Mouse (Mus musculus): ENCODE results near the gene Fcgr2b.
"Not testable (repeated sequence)": the region's sequence is repeated elsewhere in the genome, so short reads cannot be mapped to it uniquely, and the experiment has no call there.

Fcgr2b gene

DNA sequence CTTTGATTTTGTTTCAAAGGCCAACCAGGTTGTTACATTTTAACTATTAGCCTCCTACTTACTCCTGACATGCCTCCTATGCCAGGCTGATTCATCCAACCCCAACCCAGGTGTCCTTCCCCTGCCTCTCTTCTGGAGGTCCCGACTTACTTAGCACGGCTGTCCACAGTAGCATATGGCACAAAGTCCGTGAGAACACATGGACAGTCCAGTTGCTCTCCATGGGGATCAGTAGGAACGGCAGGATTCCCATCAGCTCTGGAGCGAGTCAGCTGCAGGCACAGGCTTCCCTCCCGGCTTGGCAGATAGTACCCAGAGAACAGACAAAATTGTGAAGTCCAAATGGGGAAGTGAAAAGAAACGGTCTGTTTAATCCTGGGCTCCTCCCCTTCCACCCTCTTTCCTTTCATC is 591 bp downstream of the Fcgr2b start:
- DNase-seq (ENCODE audit: low spot score in 2 of 2), result no peak

DNA sequence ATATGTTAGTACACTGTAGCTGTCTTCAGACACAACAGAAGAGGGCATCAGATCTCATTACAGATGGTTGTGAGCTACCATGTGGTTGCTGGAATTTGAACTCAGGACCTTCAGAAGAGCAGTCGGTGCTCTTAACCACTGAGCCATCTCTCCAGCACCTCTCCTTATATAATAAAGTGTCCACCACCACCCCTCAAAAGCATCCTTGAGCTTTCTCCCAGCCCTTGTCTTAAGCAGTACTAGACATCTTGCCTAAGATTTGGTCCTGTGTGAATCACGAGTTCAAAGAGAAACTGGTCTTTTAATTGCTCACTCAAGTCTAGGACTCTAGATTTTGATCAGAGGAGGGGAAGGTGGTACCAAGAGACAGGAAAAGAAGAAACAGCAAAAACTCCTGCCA is 997 bp downstream of the Fcgr2b start:
- DNase-seq (ENCODE audit: low spot score in 2 of 2), result not testable (repeated sequence)

DNA sequence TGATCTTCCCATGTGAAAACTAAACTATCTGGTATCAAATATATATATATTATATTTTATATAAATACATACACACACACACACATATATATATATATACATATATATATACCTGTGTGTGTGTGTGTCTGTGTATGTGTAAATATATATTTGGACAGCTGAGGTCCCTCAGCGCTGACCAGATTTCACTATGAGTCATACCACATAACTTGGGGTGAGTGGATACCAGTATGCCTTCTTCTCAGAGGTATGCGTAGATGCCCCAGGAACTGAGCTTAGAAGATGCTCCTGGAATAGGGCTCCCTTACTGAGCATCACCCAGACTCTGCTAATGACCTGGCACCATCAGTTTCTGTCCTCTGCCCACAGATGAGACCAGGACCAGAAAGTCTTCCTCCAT is 1.6 kb downstream of the Fcgr2b start:
- DNase-seq (ENCODE audit: low spot score in 2 of 2), result no peak

DNA sequence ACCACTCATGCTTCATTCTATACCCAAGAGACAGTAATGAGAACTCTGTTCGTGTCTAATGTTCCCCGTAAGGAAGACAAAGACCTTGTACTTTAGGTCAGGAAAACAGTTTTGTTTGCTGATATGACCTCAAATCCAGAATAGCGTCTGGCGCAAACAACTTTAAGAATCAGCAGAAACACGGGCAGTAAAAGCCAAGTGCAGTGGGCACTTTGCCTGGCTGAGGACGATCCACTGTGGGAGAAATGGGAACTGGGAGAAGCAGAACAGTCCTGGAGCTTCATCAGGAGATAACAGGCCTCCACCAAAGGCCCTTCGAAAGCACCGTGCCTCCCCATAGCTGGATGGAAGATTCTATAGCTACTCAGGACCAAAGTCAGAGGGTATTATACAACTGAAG is 2.2 kb downstream of the Fcgr2b start:
- no peak for DNase-seq (ENCODE audit: low spot score in 2 of 2)

DNA sequence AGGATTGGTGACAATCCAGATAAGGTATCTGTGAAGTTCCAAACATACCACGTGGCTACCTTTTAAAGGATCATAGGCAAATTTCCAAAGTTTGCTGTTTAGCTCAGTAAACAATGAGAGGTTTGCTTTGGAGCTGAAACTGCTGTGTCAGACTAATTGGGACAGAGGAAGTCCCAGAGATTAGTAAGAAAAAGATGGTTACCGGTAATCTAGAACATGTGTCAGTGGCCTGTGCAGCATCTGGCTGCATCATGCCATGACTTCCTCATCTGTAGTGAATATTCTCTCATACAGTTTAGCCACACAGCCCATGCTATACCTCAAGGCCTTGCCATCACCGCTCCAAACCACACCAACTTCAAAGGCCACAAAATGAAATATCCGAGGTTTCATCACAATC is 3.4 kb downstream of the Fcgr2b start:
- no peak for DNase-seq (ENCODE audit: low spot score in 2 of 2)

DNA sequence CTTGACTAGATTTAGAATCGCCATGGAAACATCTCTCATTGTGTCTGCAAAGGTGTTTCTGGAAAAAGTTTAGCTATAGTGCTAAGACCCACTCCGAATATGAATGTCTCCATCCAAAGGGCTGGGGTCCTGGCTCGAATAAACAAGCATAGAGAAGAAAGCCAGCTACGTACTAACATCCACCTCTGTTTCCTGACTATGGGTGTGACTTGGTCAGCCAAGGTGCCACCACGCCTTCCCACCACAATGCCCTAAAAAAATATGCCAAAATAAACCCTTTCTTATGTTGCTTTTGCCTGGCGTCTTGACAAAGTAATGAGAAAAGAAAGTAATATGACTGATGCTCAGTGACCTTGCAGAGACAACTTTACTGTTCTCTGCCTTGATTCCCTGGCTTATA is 3.9 kb downstream of the Fcgr2b start:
- DNase-seq (ENCODE audit: low spot score in 2 of 2), result no peak

DNA sequence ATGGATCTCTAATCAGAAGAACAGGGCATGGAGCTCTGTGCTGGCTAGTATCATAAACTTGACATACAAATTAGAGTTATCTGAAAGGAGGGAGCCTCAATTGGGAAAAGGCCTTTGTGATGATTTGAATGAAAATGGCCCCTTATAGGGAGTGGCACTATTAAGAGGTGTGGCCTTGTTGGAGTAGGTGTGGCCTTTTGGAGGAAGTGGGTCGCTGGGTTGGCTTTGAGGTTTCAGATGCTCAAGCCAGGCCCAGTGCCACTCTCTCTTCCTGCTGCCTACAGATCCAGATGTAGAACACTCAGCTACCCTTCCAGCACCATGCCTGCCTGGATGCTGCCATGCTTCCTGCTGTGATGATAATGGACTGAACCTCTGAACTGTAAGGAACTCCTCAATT is 7.8 kb downstream of the Fcgr2b start:
- DNase-seq (ENCODE audit: low spot score in 2 of 2), result no peak

DNA sequence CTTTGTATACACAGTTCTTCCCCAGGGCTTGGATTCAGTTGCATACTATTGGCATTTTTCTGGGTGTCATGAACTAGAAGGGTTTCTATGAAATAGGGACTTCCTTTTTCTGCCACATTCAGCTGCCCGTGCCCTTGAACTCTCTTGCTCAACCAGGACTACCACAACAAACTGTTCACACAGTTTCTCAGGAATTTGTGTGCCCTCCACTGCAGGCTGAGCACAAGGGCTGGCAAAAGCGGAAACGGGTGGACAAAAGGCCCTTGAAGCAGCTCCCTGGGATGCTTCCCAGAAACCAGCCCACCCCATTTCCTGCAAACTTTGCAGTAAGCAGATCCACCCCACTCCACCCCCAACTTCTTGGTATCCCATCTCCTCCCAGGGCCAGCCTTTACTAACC is 8.8 kb downstream of the Fcgr2b start:
- DNase-seq (ENCODE audit: low spot score in 2 of 2), result no peak

DNA sequence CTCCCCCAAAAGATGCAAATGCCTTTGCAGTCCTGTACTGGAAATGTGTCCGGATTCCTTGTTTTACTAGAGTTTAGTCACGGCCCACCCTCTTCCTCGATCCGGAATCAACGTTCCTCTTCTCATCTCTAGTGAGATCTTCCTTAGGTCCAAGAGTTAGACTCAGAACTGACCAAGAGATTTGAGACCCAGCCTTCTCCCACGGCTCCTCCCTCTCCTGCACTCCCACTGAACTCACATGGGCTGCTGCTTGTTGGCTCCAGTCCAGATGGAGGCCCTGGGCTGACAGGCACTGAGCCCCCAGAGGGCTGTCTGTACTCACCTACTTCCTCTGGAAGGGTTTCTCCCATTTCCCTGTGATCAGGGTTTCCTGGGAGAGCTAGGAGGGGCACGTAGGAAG is 13.3 kb downstream of the Fcgr2b start:
- no peak for DNase-seq (ENCODE audit: low spot score in 2 of 2)

DNA sequence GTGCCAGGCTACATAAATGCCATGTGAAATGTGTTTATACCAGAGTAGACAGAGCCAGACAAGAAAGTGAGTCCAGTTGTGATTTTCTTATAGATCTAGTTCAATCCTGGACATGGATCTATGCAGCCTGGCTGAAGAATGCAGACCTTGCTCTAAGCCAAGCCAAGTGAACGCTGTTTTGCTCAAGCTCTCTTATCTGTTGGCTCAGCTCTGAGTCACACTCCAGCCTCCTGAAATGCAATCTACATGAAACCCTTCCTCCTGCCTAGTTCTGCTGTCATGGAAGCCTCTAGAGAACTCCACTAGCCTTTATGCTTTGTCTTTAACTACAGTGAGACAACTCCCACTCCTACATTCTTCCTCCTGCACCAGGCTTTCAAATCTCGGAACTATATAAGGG is 14.0 kb downstream of the Fcgr2b start:
- DNase-seq (ENCODE audit: low spot score in 2 of 2), result no peak

DNA sequence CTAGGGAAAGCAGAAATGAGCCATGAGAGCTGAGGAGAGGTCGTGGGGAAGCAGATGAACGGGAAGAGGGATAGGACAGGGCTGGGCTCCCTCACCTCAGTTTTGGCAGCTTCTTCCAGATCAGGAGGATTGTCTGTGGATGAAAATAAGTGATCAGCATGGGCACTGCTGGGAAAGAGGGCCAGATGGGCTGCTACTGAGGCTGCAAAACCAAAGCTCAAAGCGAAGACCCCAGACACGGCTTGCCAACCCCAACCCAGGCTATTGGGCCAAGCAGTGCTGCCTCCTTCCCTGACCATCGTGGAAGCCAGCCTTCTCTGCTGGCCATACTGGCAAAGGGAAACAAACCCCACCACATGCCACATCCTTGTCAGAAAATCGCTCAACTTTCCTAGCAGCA is 15.2 kb downstream of the Fcgr2b start:
- no peak for DNase-seq (ENCODE audit: low spot score in 2 of 2)

DNA sequence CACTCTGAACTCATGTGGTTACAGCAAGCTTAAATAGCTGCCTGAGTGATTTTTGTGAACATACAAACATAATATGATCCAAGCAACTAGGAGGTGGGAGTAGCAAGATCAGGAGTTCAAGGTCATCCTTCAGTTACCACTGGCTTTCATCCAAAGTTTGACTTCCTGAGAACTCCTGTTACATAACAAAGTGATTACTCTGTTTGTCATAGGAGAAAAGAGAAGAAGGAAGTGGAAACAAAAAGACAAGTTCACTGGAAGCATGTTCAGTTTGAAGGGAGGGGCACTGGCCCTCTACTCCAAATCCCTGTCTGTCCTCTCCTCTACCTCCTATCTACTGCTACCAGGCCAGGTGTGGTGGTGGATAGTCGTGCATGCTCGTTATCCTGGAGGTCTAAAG is 16.6 kb downstream of the Fcgr2b start:
- DNase-seq (ENCODE audit: low spot score in 2 of 2), result no peak

DNA sequence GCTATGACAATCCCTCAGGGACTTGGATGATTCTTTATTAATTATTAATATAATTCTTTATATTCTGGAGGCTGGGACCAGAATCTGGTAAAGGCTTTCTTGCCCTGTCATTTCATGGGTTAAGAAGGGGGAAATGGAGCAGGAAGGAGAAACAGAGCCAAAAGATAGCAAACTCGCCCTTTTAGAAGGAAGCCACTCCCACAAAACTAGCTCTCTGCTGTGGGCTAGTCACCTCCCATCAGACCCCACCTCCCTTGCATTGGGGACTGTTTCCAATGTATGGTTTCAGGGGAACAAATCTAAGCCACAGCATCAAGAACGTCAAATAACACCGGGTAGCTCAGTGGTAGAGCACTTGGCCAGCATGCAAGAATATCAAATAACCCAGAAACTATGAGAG is 18.1 kb downstream of the Fcgr2b start:
- no peak for DNase-seq (ENCODE audit: low spot score in 2 of 2)

DNA sequence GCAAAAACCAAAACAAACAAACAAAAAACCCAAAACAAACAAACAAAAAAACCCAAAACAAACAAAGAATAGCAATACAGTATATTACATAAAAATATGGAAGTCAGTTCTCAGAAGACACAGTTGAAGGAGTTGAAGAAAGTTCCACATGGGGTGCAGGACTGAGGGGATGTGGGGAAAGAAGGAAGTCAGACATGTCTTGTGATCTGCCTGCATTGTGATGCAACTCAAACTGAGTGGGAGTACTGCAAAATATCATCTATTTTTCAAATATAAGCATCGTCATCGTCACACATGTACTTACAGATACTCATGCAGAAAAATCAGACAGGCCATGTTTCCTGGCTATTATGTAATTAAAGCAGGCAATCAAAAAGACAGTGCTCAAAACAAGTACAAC is 23.2 kb downstream of the Fcgr2b start:
- DNase-seq (ENCODE audit: low spot score in 2 of 2), result no peak

DNA sequence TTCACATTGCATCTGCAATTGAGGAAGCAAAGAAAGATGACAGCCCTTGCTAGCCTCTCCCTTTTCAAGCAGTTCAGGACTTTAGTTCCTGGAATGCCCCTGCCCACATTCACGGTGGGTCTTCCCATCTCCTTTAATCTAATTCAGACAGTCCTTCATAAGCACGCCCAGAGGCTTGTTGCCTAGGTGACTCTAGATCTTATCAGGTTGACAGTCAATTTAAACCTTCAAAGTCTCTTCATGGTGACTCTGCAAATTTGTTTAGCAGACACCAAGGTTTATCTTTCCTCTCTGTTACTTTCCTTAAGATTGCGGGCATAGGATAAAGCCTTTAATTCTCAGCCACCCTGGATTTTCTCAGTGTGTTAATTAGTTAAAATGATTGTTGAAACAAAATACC is 25.6 kb downstream of the Fcgr2b start:
- no peak for DNase-seq (ENCODE audit: low spot score in 2 of 2)

DNA sequence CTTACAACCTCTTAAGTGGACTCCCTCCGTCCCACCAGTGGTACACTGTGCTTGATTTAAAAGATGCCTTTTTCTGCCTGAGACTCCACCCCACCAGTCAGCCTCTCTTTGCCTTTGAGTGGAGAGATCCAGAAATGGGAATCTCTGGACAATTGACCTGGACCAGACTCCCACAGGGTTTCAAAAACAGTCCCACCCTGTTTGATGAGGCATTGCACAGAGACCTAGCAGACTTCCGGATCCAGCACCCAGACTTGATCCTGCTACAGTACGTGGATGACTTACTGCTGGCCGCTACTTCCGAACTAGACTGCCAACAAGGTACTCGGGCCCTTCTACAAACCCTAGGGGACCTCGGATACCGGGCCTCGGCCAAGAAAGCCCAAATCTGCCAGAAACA is 31.4 kb downstream of the Fcgr2b start:
- not testable (repeated sequence) for DNase-seq (ENCODE audit: low spot score in 2 of 2)

DNA sequence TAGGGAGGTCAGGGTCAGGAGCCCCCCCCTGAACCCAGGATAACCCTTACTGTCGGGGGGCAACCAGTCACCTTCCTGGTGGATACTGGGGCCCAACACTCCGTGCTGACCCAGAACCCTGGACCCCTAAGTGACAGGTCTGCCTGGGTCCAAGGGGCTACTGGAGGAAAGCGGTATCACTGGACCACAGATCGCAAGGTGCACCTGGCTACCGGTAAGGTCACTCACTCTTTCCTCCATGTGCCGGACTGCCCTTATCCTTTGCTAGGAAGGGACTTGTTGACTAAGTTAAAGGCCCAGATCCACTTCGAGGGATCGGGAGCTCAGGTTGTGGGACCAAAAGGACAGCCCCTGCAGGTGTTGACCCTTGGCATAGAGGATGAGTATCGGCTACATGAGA is 32.2 kb downstream of the Fcgr2b start:
- not testable (repeated sequence) for DNase-seq (ENCODE audit: low spot score in 2 of 2)

DNA sequence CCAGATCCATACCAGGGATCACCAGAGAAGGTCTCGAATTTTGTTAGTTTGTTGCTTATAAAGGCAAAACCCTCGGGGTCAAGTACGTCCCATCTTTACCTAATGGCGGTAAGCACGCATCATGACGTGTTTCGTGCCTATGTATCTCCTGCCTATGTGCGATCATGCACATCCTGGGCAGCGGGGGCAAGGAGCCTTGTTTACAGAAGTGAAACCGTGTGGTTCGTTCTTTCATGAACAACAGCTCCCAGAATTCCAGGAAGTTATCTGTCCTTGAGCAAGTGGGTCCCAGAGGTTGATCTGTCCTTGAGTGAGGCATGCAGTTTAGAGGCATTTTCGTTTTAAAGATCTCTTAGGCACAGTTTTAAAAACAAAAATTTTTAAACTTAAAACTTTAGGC is 37.1 kb downstream of the Fcgr2b start:
- peak; percentile 17 to 32 for DNase-seq (ENCODE audit: low spot score in 2 of 2)

DNA sequence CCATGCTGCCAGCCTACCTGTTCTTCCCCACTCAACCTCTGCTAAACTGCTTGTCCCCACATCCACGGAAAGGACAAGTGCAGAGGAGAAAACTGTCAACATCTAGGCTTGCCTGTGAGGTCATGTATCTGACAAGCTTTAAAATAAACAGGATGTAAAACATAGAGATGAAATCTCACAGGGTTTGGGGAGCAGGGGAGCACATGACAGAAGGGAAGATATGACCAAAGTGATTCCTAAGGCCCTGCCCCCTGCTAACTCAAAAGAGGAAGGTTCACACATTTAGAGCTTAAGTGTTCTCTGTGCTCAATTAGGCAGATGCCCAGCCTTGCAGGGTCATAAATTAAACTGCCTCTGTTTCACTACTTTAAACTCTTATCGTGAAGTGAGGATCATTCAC is 42.0 kb downstream of the Fcgr2b start:
- DNase-seq (ENCODE audit: low spot score in 2 of 2), result no peak

DNA sequence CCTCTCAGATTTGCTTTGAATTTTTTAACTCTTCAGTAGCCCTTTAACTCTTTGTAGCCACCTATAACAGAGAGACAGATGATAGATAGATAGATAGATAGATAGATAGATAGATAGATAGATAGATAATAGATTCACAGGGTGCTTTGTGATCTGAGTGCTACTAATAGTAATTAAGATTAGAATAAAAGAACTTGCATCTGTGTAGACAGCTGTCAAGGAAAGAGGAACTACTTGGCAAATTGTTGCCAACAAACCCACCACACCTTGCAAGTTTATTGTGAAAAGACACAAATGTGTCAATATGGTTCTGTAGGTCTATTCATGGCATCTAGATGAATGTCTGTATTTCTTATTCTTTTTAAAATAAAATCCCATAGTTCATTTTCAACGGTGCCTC is 42.4 kb downstream of the Fcgr2b start:
- no peak for DNase-seq (ENCODE audit: low spot score in 2 of 2)

DNA sequence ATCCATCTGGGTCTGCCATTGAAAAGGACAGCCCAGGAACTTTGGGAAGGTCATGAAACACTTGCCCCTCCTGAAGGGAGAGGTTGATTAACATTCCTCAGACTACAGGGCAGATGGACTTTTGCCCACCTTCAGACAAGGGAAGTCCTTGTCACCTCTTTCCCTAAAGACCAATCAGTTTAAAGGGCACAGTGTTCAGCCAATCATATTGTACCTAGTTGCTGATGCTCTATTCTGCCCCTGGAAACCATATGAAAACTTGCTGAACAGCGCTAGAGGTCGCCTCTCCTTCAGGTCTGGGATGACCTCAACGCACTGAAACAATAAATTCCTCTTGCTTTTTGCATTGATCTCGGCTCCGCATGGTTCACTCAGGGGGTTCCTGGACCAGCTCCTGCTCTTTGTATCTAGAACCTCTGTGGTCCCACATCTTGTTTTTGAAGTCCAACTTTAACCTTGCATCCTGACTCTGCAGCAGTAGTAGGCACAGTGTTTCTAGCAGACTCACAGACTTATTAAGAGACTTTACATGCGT is 42.9 kb downstream of the Fcgr2b start:
- no peak for DNase-seq (ENCODE audit: low spot score in 2 of 2)

DNA sequence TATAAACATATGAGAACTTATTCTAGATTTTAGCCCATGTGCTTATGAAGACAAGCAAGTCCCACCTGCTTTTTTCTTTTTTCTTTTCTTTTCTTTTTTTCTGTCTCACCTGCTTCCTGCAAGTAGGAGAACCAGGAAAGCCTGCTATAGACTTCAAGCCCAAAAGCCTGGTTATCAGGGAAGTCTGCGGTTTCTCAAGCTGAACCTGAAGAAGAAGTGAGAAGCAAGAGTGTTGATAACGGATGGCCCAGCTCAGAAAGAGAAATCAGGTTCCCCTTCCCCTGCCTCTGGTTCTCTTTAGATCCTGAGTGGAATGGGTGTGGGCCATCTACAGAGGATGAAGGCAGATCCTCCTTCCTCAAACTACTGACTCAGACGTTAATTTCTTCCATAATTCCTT is 44.3 kb downstream of the Fcgr2b start:
- DNase-seq (ENCODE audit: low spot score in 2 of 2), result no peak

DNA sequence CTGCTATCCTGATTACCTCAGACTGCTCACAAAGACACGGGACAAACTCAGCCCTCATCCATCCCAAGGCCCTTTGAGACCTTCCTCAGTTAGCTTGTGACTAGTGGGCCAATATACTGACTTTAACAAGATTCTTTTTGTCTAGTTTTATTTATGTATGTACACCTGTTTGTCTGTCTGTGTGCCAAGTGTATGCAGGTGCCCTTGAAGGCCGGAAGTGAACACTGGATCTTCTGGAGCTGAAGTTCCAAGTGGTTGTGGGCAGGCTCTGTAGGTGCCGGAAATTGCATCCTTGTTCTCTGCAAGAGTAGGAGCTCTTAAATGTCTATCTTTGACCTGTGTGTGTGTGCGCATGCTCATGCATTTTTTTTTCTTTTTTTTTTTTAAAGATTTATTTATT is 47.1 kb downstream of the Fcgr2b start:
- no peak for DNase-seq (ENCODE audit: low spot score in 2 of 2)

DNA sequence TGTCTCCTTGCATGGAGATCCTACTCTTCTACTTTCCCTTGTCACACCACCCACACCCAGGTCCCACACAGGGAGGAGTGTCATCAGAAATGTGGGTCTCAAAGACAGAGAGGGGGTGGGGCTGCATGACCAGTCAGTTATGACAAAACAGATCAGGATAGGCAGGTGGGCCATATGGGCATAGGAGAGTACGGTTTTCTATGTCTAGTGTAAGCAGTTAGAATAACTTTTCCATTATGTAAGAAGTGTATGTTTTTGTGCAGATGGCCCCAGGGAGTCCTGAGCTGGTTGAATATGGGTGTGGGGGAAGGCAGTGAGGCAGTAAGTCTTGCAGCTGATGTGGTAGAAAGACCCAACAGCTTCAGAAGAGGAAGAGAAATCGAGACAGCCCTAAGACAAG is 47.9 kb downstream of the Fcgr2b start:
- peak; percentile 28 to 29 for DNase-seq (ENCODE audit: low spot score in 2 of 2)

DNA sequence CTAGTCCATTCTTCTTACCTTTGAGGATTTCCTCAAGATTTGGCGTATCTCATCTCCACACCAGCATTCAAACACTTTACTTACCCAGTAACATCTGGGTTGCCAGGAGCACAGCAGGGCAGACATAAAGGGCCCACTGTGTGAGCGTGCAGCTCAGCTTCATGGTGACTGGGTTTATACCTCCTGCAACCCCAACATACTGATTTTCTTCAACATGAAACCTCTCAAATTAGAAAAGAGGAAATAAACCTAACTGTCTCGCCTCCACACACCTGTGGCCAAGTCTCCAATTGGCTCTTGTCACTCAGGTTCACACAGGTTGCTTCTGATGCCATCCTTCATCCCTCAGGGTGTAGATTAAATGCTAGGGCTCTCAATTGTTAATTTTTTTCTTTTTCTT is 49.0 kb downstream of the Fcgr2b start, which contains the start of gene Fcrla:
Gene Fcrla, minus strand, starts transcription at position 206 of the 400 bp plus-strand sequence.
- peak in 1 of 2 experiments; percentile 28 for DNase-seq (ENCODE audit: low spot score in 2 of 2)

All from spleen, postnatal 14 days (tissue).